Mouse (Mus musculus) pancreas, adult 10 weeks (tissue): ENCODE data around the gene Rab19. TPM values are rescaled to one million over a fixed set of nuclear protein-coding genes. Genes with fewer than 3 reads are reported as not detected.

Experiments used
- polyA plus RNA-seq: library from polyadenylated mRNA; stranded (reverse); fragments of 350-450 nt; fragmentation: Illumina TruSeq; extraction: RNeasy Lipid Tissue Mini Kit (QIAGEN cat#74804); gene quantifications from one replicate; pipeline ENCODE4 v1.2.3, GENCODE M21; 2015; ENCODE audit warnings: low read depth, low replicate concordance; ENCODE audit not compliant: insufficient read depth

Rab19 gene
- polyA plus RNA-seq = 0.70 TPM

GRCm38 (mm10) chr6:39381125-39381880, at the start of gene Rab19:
TSS of gene Rab19 (plus strand) at chr6:39381175.

GRCm38 (mm10) chr6:39377311-39377827, 3.6 kb upstream of the Rab19 start, which contains the start of gene Slc37a3:
TSS of gene Slc37a3 (minus strand) at chr6:39377675.

GRCm38 (mm10) chr6:39419851-39420721, 39.1 kb downstream of the Rab19 start, which contains the start of gene Mkrn1:
TSS of gene Mkrn1 (minus strand) at chr6:39420462.

Other genes starting within 250 kb of the Rab19 start
- 2.6 TPM for gene Kdm7a, start 174.4 kb upstream of the Rab19 start, polyA plus RNA-seq
- 8.7 TPM for gene Slc37a3, start 3.5 kb upstream of the Rab19 start, polyA plus RNA-seq
- gene Mkrn1, start 39.3 kb downstream of the Rab19 start, polyA plus RNA-seq = 11.4 TPM
- 2.9 TPM for gene Dennd2a, start 176.7 kb downstream of the Rab19 start, polyA plus RNA-seq
- 2.9 TPM for gene Adck2, start 192.7 kb downstream of the Rab19 start, polyA plus RNA-seq
- 2.0 TPM for gene Gm42420, start 204.6 kb downstream of the Rab19 start, polyA plus RNA-seq
- gene Ndufb2, start 211.4 kb downstream of the Rab19 start, polyA plus RNA-seq = 46.2 TPM